Mouse (Mus musculus) kidney, adult 2 months (tissue): Measurements from ENCODE around the gene L3hypdh.

Experiments
- CTCF ChIP-seq: fragments of 200-500 bp; conservative IDR thresholded peaks from 2 replicates; pipeline ENCODE4 v1.5.1; 2011; ENCODE audit warnings: low read depth, mild to moderate bottlenecking, control low read depth, low read length, moderate library complexity, mixed read lengths; ENCODE audit not compliant: insufficient read depth, insufficient read length
- POLR2A ChIP-seq: fragments of 200-500 bp; IDR thresholded peaks from one replicate; pipeline ENCODE4 v1.6.1; 2011; ENCODE audit warnings: low read depth, low read length, control low read depth

GRCm38 (mm10) chr12:72047513-72047912 is 37.7 kb downstream of the L3hypdh start:
- no peak for TF ChIP-seq POLR2A
- TF ChIP-seq CTCF, result peak; percentile 32
